Mouse (Mus musculus): ENCODE data around the gene Myom1. TPM values are rescaled to one million over a fixed set of nuclear protein-coding genes. Genes with fewer than 3 reads are reported as not detected.

Myom1 gene
- polyA plus RNA-seq, 1 experiment: 1.5 TPM

DNA sequence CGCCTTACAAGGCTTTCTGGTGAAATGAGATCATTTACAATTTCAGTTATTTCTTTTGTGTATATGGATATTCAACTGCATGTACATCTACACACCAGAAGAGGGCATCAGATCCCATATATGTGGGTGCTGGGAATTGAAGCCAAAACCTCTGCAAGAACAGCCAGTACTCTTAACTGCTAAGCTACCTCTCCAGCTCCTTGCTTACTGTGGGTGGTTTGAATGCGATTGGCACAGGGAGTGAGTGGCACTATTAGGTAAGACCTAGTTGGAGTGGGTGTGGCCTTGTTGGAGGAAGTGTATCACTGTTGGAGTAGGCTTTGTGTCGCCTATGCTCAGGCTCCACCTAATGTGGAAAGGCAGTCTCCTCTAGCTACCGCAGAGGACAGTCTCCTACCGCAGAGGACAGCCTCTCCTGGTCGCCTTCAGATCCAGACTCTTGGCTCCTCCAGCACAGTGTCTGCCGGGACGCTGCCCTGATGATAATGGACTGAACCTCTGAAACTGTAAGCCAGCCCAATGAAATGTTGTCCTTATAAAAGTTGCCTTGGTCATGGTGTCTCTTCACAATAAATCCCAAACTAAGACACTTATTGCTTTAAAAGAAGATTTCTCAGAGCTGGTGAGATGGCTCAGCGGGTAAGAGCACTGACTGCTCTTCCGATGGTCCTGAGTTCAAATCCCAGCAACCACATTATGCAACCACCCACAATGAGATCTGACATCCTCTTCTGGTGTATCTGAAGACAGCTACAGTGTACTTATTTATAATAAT is 1.9 kb downstream of the Myom1 start:
- H3K27ac ChIP-seq (ENCODE audit: insufficient read depth, low read length): no peak overlapping the region
- DNase-seq (ENCODE audit: low read depth in 1 of 2, low spot score in 2 of 2): no peak
- no peaks in the 10 kb centered on the region for H3K27me3 ChIP-seq (ENCODE audit: control insufficient read depth, insufficient read depth, low read length)
- no peak overlapping the region for H3K4me3 ChIP-seq (ENCODE audit: extremely low read depth, insufficient read depth, insufficient read length)
- H3K36me3 ChIP-seq (ENCODE audit: control insufficient read depth, insufficient read depth, low read length): no peaks in the 10 kb centered on the region
- WGBS: 90% methylated on average over 10 of the region's 10 CpGs
- TF ChIP-seq CTCF (IDR thresholded peaks at IDR 0.05; ENCODE audit: extremely low read depth, insufficient read depth, insufficient read length, insufficient replicate concordance) (no peak), POLR2A (IDR thresholded peaks at IDR 0.05; ENCODE audit: low read depth, low read length) (no peak)
- no peaks in the 10 kb centered on the region; the same call in 1 of the 2 replicates for H3K4me1 ChIP-seq (ENCODE audit: control insufficient read depth, insufficient read depth, insufficient read length)

DNA sequence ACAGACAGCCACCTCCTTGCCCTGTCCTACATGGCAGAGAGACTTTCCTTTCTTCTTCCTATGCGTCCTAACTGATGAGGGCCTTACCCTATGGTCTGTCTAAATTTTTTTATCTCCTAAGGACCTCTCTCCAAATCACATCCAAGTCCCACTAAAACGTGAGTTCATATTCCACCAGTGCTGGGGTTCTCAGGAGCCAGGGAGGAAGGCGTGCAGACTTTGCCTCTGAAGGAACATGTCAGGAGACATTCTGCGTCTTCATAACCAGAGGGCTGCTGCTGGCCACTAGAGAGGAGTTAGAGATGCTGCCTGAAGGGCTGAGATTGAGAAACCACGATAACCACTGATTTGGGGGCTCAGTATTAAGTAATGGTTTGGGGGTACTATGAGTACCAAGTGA is 4.5 kb downstream of the Myom1 start:
- H3K27me3 ChIP-seq (ENCODE audit: control insufficient read depth, insufficient read depth, low read length): no peaks in the 10 kb centered on the region
- no peak overlapping the region for H3K27ac ChIP-seq (ENCODE audit: insufficient read depth, low read length)
- H3K4me3 ChIP-seq (ENCODE audit: extremely low read depth, insufficient read depth, insufficient read length): no peak overlapping the region
- no peak for DNase-seq (ENCODE audit: low read depth in 1 of 2, low spot score in 2 of 2)
- H3K4me1 ChIP-seq (ENCODE audit: control insufficient read depth, insufficient read depth, insufficient read length): no peaks in the 10 kb centered on the region
- 86% methylated on average over 5 of the region's 5 CpGs for WGBS
- H3K36me3 ChIP-seq (ENCODE audit: control insufficient read depth, insufficient read depth, low read length): no peaks in the 10 kb centered on the region
- TF ChIP-seq POLR2A (IDR thresholded peaks at IDR 0.05; ENCODE audit: low read depth, low read length) (no peak), CTCF (IDR thresholded peaks at IDR 0.05; ENCODE audit: extremely low read depth, insufficient read depth, insufficient read length, insufficient replicate concordance) (no peak)

DNA sequence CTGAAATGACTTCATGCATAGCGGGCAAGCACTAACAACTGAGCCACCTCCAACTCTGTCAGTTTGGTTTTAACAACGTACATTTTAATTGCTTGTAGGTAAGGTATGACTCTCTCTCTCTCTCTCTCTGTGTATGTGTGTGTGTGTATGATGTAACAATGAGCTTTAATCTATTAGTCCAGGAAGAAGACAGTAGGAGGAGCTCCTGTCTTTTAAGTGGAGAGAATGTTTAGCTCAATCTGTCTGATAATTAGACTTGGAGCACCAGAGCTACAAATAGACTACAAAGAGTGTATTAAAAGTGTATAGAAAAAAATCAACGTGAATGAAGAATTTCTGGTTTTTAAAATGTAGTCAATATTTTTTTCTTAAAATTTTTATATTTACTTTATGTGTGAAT is 6.2 kb downstream of the Myom1 start:
- no peaks in the 10 kb centered on the region for H3K36me3 ChIP-seq (ENCODE audit: control insufficient read depth, insufficient read depth, low read length)
- WGBS: 92% methylated on average over 3 of the region's 3 CpGs
- H3K27me3 ChIP-seq (ENCODE audit: control insufficient read depth, insufficient read depth, low read length): no peaks in the 10 kb centered on the region
- H3K27ac ChIP-seq (ENCODE audit: insufficient read depth, low read length): no peak overlapping the region
- no peak overlapping the region for H3K4me3 ChIP-seq (ENCODE audit: extremely low read depth, insufficient read depth, insufficient read length)
- no peak for DNase-seq (ENCODE audit: low read depth in 1 of 2, low spot score in 2 of 2)
- TF ChIP-seq CTCF (IDR thresholded peaks at IDR 0.05; ENCODE audit: extremely low read depth, insufficient read depth, insufficient read length, insufficient replicate concordance): no peak
- no peak for TF ChIP-seq POLR2A (IDR thresholded peaks at IDR 0.05; ENCODE audit: low read depth, low read length)
- H3K4me1 ChIP-seq (ENCODE audit: control insufficient read depth, insufficient read depth, insufficient read length): no peaks in the 10 kb centered on the region

DNA sequence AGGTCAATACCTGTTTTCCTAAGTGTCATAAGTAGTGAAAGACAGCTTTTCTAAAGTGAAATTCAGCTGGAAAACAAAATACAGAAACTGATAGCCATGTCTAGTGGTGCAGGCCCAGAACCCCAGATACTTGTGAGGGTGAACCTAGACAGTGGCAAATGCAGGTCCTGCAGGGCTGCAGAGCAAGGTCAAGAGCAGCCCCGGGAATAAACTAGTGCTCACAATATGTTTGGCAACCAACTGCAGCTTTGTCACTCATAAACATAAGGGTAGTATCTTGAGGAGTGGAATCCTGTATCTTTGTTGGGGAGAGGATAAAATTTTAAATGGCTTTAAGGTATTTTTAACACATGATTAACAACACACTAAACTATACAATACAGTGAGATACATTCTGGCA is 7.3 kb downstream of the Myom1 start:
- H3K36me3 ChIP-seq (ENCODE audit: control insufficient read depth, insufficient read depth, low read length): no peaks in the 10 kb centered on the region

DNA sequence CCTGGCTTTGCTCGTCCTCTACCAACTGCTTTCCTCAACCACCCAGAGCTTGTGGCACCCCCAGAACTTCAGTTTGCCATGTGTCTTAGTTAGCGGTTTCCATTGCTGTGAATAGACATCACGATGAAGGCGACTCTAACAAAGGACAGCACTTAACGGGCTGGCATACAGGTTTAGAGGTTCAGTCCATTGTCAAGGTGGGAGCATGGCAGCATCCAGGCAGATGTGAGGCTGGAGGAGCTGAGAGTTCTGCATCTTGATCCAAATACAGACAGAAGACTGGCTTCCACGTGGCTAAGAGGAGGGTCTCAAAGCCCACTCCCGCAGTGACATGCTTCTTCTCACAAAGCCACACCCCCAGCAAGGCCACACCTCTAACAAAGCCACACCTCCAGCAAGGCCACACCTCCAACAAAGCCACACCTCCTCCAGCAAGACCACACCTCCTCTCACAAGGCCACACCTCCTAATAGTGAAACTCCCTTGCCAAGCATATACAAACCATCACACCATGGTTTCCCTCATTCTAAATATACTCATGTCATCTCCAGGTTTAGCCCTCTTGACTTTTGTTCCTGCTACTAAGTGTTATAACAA is 8.3 kb downstream of the Myom1 start:
- Histone ChIP-seq H3K36me3 (ENCODE audit: control insufficient read depth, insufficient read depth, low read length) (no peaks in the 10 kb centered on the region), H3K27me3 (ENCODE audit: control insufficient read depth, insufficient read depth, low read length) (no peaks in the 10 kb centered on the region), H3K4me3 (ENCODE audit: extremely low read depth, insufficient read depth, insufficient read length) (no peak overlapping the region), H3K4me1 (ENCODE audit: control insufficient read depth, insufficient read depth, insufficient read length) (no peaks in the 10 kb centered on the region; the same call in 1 of the 2 replicates), H3K27ac (ENCODE audit: insufficient read depth, low read length) (no peak overlapping the region)
- 89% methylated on average over 7 of the region's 7 CpGs for WGBS
- no peak for DNase-seq (ENCODE audit: low read depth in 1 of 2, low spot score in 2 of 2)
- no peak for TF ChIP-seq POLR2A (IDR thresholded peaks at IDR 0.05; ENCODE audit: low read depth, low read length)
- no peak for TF ChIP-seq CTCF (IDR thresholded peaks at IDR 0.05; ENCODE audit: extremely low read depth, insufficient read depth, insufficient read length, insufficient replicate concordance)

More for the DNA sequence above, 7.3 kb downstream of the Myom1 start:
- DNase-seq (ENCODE audit: low read depth in 1 of 2, low spot score in 2 of 2): no peak
- 81% methylated on average over 1 of the region's 1 CpGs for WGBS
- H3K4me1 ChIP-seq (ENCODE audit: control insufficient read depth, insufficient read depth, insufficient read length): no peaks in the 10 kb centered on the region; the same call in 1 of the 2 replicates
- no peak for TF ChIP-seq CTCF (IDR thresholded peaks at IDR 0.05; ENCODE audit: extremely low read depth, insufficient read depth, insufficient read length, insufficient replicate concordance)
- no peak for TF ChIP-seq POLR2A (IDR thresholded peaks at IDR 0.05; ENCODE audit: low read depth, low read length)
- no peaks in the 10 kb centered on the region for H3K27me3 ChIP-seq (ENCODE audit: control insufficient read depth, insufficient read depth, low read length)
- no peak overlapping the region for H3K27ac ChIP-seq (ENCODE audit: insufficient read depth, low read length)
- no peak overlapping the region for H3K4me3 ChIP-seq (ENCODE audit: extremely low read depth, insufficient read depth, insufficient read length)

DNA sequence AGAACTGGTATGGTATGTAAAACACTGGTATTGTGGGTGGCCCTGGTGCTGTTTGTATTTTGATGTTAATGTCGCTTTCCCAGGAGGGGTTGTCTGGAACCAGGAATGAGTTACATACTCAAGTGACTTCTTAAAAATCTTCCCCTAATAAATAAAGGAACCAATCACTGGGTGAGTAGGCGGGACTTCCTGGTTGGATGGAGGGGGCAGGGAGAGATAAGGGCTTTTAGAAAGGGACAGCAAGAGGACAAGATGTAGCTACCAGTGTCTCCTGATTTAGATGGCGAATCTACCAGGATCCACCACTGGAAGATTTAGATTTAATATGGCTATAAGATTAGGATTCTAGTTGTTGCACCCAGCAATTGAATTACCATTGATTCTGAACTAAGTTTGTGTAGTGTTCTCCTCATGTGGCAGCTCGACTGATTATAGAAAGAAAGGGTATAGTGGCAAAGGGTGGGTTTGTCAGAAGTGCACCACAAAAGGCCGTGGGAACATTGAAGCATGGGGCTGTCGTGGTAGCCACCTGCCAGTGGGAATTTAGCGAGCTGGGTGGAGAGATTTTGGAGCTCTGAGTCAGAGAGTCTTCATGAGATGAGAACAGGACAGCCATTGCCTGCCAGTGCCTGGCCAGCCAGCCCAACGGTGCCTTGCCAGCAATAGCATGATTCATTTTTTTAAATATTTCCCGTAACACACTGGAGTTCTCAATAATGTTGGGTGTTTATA is 9.7 kb downstream of the Myom1 start:
- Histone ChIP-seq H3K4me3 (ENCODE audit: extremely low read depth, insufficient read depth, insufficient read length) (no peak overlapping the region), H3K27ac (ENCODE audit: insufficient read depth, low read length) (no peak overlapping the region), H3K36me3 (ENCODE audit: control insufficient read depth, insufficient read depth, low read length) (no peaks in the 10 kb centered on the region), H3K4me1 (ENCODE audit: control insufficient read depth, insufficient read depth, insufficient read length) (no peaks in the 10 kb centered on the region; the same call in 1 of the 2 replicates), H3K27me3 (ENCODE audit: control insufficient read depth, insufficient read depth, low read length) (no peaks in the 10 kb centered on the region)
- 84% methylated on average over 9 of the region's 9 CpGs for WGBS
- DNase-seq (ENCODE audit: low read depth in 1 of 2, low spot score in 2 of 2): no peak
- TF ChIP-seq POLR2A (IDR thresholded peaks at IDR 0.05; ENCODE audit: low read depth, low read length) (no peak), CTCF (IDR thresholded peaks at IDR 0.05; ENCODE audit: extremely low read depth, insufficient read depth, insufficient read length, insufficient replicate concordance) (no peak)

Data from spleen, adult 2 months (tissue).